Mouse (Mus musculus) urinary bladder, postnatal 25 days (tissue): ENCODE measurements around the gene Pgs1.

Experiments
- DNase-seq: peaks from one replicate; pipeline ENCODE4 v3.0.0; 2022; ENCODE audit warnings: low spot score

Gene Pgs1

DNA sequence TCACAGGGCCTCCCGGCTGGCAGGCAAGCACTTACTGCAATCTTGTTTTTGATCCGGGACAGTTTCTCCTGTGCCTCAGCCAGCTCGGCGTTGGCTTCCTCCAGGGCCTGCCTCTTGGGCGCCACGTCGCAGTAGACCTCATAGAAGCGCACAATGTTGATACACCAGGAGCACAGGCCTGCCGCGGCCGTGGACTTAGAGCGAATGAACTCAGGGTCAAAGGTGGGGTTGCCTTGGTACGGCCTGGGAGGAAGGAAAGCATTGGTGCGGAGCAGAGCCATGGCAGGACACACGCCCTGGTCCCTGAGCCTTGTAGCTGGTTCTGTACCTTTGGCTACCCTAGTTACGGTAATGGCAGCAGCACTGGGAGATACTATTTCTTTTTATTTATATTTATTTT lies 64.1 kb downstream of the Pgs1 start:
- no peak for DNase-seq

DNA sequence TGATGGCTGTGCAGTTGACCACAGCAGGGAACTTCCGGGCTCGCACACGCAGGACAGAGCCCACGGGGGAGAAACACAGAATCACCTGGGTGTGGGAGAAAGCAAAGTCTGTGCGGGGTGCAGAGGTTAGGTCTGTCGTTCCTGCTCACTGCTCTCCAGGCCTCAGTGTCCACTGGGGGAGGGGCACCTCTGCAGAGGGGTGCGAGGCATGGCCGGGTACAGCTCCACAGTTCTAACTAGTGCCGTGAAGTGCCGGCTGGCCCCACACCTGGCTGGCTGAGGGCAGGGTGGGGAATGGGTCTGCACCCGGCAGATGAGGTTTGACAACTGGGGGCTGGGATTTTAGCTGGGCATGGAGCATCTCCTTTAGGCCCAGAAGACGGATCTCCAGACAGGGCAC lies 72.3 kb downstream of the Pgs1 start:
- no peak for DNase-seq

DNA sequence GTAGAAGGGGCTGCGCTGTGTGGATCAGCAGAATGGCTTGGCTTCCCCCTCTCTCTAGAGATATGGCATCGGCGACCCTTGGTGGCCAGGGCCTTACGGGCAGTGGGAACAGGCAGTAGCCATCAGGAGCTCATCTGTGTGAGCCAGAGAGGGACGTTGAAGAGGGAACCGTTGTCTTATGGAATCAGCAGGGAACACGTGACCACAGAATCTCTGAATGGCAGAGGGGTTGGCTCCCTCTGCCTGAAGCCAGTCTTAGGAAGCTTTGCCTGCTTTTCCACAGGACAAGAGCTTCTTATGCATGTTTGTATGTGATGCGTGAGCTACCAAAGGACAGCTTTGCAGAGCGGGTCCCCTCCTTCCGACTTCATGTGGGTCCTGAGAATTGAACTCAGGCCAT lies 72.8 kb downstream of the Pgs1 start:
- no peak for DNase-seq

DNA sequence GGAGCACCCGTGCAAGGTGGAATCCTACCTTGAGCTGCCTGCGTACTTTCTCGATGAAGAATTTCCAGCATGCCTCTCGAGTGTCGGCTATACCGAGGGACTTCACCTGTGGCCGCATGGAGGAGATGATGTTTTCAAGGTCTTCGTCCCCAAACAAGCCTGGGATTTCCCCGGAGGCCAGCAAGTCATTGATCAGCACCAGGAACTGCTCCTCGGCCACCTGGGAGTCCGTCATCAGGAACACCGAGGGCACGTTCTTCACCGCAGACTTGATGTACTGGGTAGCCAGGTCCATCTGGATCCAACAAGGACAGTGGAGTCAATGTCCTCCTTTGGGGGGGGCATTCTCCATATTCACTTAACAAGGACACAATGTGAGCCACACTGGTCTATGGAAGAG lies 73.9 kb downstream of the Pgs1 start:
- no peak for DNase-seq

DNA sequence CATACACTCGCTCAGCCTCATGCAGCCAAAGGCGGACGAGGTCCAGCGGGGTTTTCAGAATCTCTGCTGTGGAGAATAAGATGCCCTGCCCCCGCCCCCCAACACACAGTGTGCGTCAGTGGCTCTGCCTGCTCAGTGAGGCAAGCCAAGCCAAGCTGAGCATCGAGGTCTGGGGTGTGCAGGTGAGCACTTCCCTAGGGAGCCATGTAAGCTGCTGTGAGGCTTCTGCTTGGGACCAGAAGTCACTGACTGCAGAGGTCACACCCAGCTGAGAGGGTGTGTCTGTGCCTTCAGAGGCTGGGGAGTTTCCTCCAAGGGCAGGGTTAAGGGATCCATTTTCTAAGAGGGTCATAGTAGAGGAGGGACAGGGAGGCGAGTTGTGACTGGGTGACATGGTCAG lies 81.5 kb downstream of the Pgs1 start:
- no peak for DNase-seq

DNA sequence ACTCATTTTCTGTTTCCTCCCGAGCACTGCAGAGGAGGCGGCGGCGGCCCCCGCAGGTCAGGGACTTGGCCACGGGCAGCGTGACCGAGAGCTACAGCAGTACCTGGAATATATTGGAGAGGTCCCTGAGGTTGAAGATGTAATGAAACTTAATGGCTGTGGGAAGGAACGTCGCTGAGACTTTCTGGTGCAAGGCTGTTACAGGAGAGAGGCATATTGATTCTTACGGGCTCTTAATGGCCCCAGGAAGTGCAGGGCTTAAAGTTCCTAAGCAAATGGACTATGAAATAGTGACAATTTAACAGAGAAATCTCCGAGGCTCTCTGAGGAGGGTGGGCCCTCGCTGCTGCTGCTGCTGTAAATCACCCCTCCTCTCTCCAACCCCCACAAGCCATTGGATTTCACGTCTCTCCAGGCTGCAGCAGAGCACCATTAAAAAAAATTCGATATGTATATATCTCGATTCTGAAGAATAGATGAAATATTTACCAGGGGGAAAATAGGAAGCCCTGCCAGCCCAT lies 82.8 kb downstream of the Pgs1 start:
- DNase-seq: no peak

DNA sequence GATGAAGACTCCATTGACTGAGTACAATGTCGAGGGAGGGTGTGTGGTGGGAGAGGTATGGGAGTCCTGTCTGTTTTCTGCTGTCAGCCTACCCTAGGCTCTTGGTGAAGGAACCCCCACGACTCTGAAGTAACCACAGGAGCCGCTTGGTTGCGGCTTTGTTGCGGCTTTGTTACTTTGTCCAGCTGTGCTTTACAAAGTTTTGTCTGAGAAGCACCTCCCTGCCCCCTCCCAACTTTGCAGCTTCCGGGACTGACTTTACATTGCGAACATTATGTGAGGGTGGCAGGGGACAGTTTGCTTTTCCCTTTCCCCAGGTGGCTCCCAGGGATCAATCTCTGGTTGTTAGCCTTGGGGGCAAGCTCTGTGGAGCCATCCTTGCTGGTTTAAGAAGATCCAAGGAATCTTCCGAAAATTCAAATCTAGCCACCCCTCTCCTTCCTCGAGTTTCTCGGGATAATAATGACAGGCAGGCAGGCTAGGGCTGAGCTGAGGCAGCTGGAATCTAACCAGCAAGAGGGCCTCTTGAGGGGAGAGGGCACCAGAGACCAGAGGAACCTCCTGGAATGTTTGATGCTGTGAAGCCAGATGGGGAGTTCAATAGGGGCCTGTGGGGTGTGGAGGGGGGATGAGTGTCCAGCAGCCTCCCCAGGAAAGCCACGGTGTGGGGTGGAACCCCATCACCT lies 85.3 kb downstream of the Pgs1 start:
- DNase-seq: no peak
